Mouse (Mus musculus): Measurements from ENCODE around the gene Spen.

GRCm38 (mm10) chr4:141423691-141424431, 114.5 kb downstream of the Spen start:
- TF ChIP-seq CTCF (IDR thresholded peaks at IDR 0.05; ENCODE audit: extremely low read depth, insufficient read length, insufficient replicate concordance, low read depth, low read length) (no peak), POLR2A (IDR thresholded peaks at IDR 0.05; ENCODE audit: low read depth, low read length) (no peak)
